Mouse (Mus musculus): ENCODE measurements around the gene Tmem216. TPM values are rescaled to one million over a fixed set of nuclear protein-coding genes. Genes with fewer than 3 reads are reported as not detected.

The Tmem216 gene
- polyA plus RNA-seq, 1 experiment from 2014 or later = 22.9 TPM

- no peak for ATAC-seq (replicated peaks; ENCODE audit: insufficient number of reproducible peaks, low FRiP score, low TSS enrichment)
- 91% methylated on average over 1 of the region's 1 CpGs for WGBS (ENCODE audit: insufficient replicate concordance)
- Histone ChIP-seq H3K4me2 (no peak overlapping the region), H3K9me3 (replicated peaks; ENCODE audit: control insufficient read depth, low read length) (no peaks in the 10 kb centered on the region), H3K36me3 (ENCODE audit: control insufficient read depth, insufficient read depth, low read length) (no peaks in the 10 kb centered on the region; the same call in 1 of the 2 replicates), H3K4me1 (ENCODE audit: control insufficient read depth, insufficient read depth, low read length) (peaks cover 5% of the 10 kb centered on the region; the same call in 1 of the 2 replicates), H3K27me3 (ENCODE audit: control insufficient read depth, insufficient read depth, low read length) (peaks cover 18% of the 10 kb centered on the region), H3K27ac (ENCODE audit: low read depth, low read length) (no peak overlapping the region), H3K9ac (ENCODE audit: low read depth, low read length) (no peak overlapping the region), H3K4me3 (ENCODE audit: low read depth, low read length) (no peak overlapping the region)
Observed at GRCm38 (mm10) chr19:10495670-10496069, 60.4 kb downstream of the Tmem216 start.

DNA sequence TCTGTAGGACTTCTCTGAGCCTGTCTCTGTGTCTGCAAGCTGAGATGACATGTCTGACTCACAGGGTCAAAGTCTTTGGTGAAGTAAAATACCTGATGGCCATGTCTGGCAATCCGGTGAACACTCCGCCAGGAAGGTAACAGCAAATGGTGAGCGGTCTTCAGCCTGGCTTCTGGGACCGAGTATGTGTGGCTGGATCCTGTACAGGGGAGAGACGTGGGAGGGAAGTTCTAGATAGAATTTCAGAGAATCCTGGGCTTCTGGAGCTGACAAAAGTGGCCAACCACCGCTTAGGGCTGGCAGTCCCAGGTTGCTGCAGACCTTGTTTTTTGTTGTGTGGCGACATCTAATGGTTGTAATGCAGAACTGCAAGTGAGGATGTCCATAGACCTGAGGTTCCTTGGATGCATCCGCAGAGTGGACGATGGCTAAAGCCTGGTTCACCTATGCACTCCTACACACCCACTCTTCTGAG, 69.7 kb downstream of the Tmem216 start:
- Histone ChIP-seq H3K36me3 (ENCODE audit: control insufficient read depth, insufficient read depth, low read length) (no peaks in the 10 kb centered on the region), H3K27ac (ENCODE audit: low read depth, low read length) (no peak overlapping the region), H3K27me3 (ENCODE audit: control insufficient read depth, insufficient read depth, low read length) (peaks cover 58% of the 10 kb centered on the region), H3K9me3 (replicated peaks; ENCODE audit: control insufficient read depth, low read length) (no peaks in the 10 kb centered on the region), H3K4me1 (ENCODE audit: control insufficient read depth, insufficient read depth, low read length) (peaks cover 4% of the 10 kb centered on the region; the same call in 1 of the 2 replicates), H3K4me2 (no peak overlapping the region), H3K4me3 (ENCODE audit: low read depth, low read length) (no peak overlapping the region), H3K9ac (ENCODE audit: low read depth, low read length) (no peak overlapping the region)
- ATAC-seq (replicated peaks; ENCODE audit: insufficient number of reproducible peaks, low FRiP score, low TSS enrichment) = peak; percentile 21; the same call in 1 of the 2 replicates
- 23% methylated on average over 9 of the region's 9 CpGs for WGBS (ENCODE audit: insufficient replicate concordance)

Other genes with a start within 250 kb of the Tmem216 start
- 1.2 and 2.0 TPM in 2 replicates for gene Syt7, start 167.1 kb downstream of the Tmem216 start, polyA plus RNA-seq (2014; fragmentation: Nextera tagmentation; extraction: Ambion mirVana)
- gene Lrrc10b, start 98.8 kb downstream of the Tmem216 start, polyA plus RNA-seq (2014; fragmentation: Nextera tagmentation; extraction: Ambion mirVana) = 0.19 TPM in 1 of 2 replicates, not detected in the other
- not detected in 2 replicates for gene Ppp1r32, start 73.3 kb downstream of the Tmem216 start, polyA plus RNA-seq (2014; fragmentation: Nextera tagmentation; extraction: Ambion mirVana)
- gene Cpsf7, start 31.0 kb downstream of the Tmem216 start, polyA plus RNA-seq (2014; fragmentation: Nextera tagmentation; extraction: Ambion mirVana) = 39.3 and 41.2 TPM in 2 replicates
- 51.7 and 62.6 TPM in 2 replicates for gene Sdhaf2, start 30.1 kb downstream of the Tmem216 start, polyA plus RNA-seq (2014; fragmentation: Nextera tagmentation; extraction: Ambion mirVana)
- gene Cyb561a3, start 20.9 kb upstream of the Tmem216 start, polyA plus RNA-seq (2014; fragmentation: Nextera tagmentation; extraction: Ambion mirVana) = 12.8 and 14.3 TPM in 2 replicates
- gene Tmem138, start 21.1 kb upstream of the Tmem216 start, polyA plus RNA-seq (2014; fragmentation: Nextera tagmentation; extraction: Ambion mirVana) = 31.7 and 32.0 TPM in 2 replicates
- gene Ddb1, start 49.1 kb upstream of the Tmem216 start, polyA plus RNA-seq (2014; fragmentation: Nextera tagmentation; extraction: Ambion mirVana) = 265 and 328 TPM in 2 replicates
- 13.6 and 14.3 TPM in 2 replicates for gene Tkfc, start 49.4 kb upstream of the Tmem216 start, polyA plus RNA-seq (2014; fragmentation: Nextera tagmentation; extraction: Ambion mirVana)
- gene Vwce, start 78.0 kb upstream of the Tmem216 start, polyA plus RNA-seq (2014; fragmentation: Nextera tagmentation; extraction: Ambion mirVana) = 0.46 and 0.55 TPM in 2 replicates
- gene Pga5, start 121.8 kb upstream of the Tmem216 start, polyA plus RNA-seq (2014; fragmentation: Nextera tagmentation; extraction: Ambion mirVana) = not detected in 2 replicates
- gene Vps37c, start 132.5 kb upstream of the Tmem216 start, polyA plus RNA-seq (2014; fragmentation: Nextera tagmentation; extraction: Ambion mirVana) = 21.9 and 22.5 TPM in 2 replicates
- 0.39 and 0.72 TPM in 2 replicates for gene Cd5, start 182.8 kb upstream of the Tmem216 start, polyA plus RNA-seq (2014; fragmentation: Nextera tagmentation; extraction: Ambion mirVana)